Mouse (Mus musculus) C2C12 (cell line): Measurements from ENCODE around the gene Colgalt2. TPM values are rescaled to one million over a fixed set of nuclear protein-coding genes. Genes with fewer than 3 reads are reported as not detected.

Experiments used
- H3K27me3 ChIP-seq: one replicate; pipeline ENCODE4 v1.6.1; 2011; ENCODE audit not compliant: control insufficient read depth, insufficient read depth, insufficient read length
- H3K36me3 ChIP-seq: one replicate; pipeline ENCODE4 v1.6.1; 2011; ENCODE audit not compliant: control insufficient read depth, insufficient read depth
- H3K4me3 ChIP-seq: one replicate; pipeline ENCODE4 v1.5.1; 2011; ENCODE audit warnings: mild to moderate bottlenecking, control low read depth; ENCODE audit not compliant: poor library complexity, insufficient read depth, severe bottlenecking
- H3K79me2 ChIP-seq: one replicate; pipeline ENCODE4 v1.6.1; 2011; ENCODE audit not compliant: control insufficient read depth, insufficient read depth
- H3K79me3 ChIP-seq: one replicate; pipeline ENCODE4 v1.6.1; 2011; ENCODE audit warnings: low read depth, control low read depth
- H3ac ChIP-seq: one replicate; pipeline ENCODE3; 2011; ENCODE audit warnings: low read depth; ENCODE audit not compliant: control insufficient read depth, insufficient read length
- CEBPB ChIP-seq: IDR thresholded peaks from one replicate; pipeline ENCODE4 v1.6.1; 2011; ENCODE audit warnings: low read depth, mild to moderate bottlenecking, control low read depth, moderate library complexity
- CTCF ChIP-seq: IDR thresholded peaks from one replicate; pipeline ENCODE4 v1.5.1; 2011; ENCODE audit not compliant: control insufficient read depth, insufficient read depth, insufficient read length
- FOSL1 ChIP-seq: IDR thresholded peaks from one replicate; pipeline ENCODE4 v1.8.0; 2011; ENCODE audit warnings: mild to moderate bottlenecking, low read length; ENCODE audit not compliant: poor library complexity, insufficient read depth, severe bottlenecking
- MAX ChIP-seq: IDR thresholded peaks from one replicate; pipeline ENCODE4 v1.6.1; 2011; ENCODE audit warnings: mild to moderate bottlenecking, control low read depth
- MYOD1 ChIP-seq: IDR thresholded peaks from one replicate; pipeline ENCODE4 v1.6.1; 2011; ENCODE audit warnings: low read depth; ENCODE audit not compliant: control insufficient read depth, insufficient read length
- MYOG ChIP-seq: IDR thresholded peaks from one replicate; pipeline ENCODE4 v1.6.1; 2011; ENCODE audit not compliant: control insufficient read depth, insufficient read length; ENCODE audit errors: extremely low read depth
- USF1 ChIP-seq: IDR thresholded peaks from one replicate; pipeline ENCODE4 v1.6.1; 2011; ENCODE audit warnings: low read depth, mild to moderate bottlenecking, control low read depth, moderate library complexity
- polyA plus RNA-seq: library from polyadenylated mRNA; unstranded; fragments of >200 nt; fragmentation: generic; extraction: Trizol; gene quantifications from one replicate; pipeline ENCODE4 v1.2.1, GENCODE M21; 2012; ENCODE audit warnings: missing spikeins

The Colgalt2 gene
- polyA plus RNA-seq, 1 experiment: 0.02 TPM

DNA sequence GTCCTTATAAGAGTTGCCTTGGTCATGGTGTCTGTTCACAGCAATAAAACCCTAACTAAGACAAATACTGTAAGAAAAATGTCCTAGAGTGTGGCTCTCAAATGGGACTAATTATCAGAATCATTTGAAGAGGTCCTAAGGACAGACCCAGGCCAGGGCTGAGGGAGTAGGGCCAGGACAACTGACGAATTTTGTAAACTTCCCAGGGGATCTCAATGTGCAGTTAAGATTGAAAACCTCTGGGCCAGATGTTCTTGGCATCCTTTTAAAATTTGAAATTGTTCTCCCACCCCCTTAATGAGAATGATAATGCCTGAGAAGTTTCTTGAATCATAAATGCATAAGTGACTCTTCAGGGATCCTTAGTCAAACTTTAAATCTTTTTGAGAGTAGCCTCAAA, 14.3 kb downstream of the Colgalt2 start:
- Histone ChIP-seq H3K27me3 (peaks cover 29% of the 10 kb centered on the region), H3K36me3 (no peaks in the 10 kb centered on the region), H3K4me3 (no peak overlapping the region), H3K79me2 (no peaks in the 10 kb centered on the region), H3ac (no peak overlapping the region), H3K79me3 (no peaks in the 10 kb centered on the region)
- no peak for TF ChIP-seq CEBPB
- TF ChIP-seq USF1: no peak
- TF ChIP-seq MYOD1: no peak
- TF ChIP-seq MYOG: no peak
- no peak for TF ChIP-seq CTCF

DNA sequence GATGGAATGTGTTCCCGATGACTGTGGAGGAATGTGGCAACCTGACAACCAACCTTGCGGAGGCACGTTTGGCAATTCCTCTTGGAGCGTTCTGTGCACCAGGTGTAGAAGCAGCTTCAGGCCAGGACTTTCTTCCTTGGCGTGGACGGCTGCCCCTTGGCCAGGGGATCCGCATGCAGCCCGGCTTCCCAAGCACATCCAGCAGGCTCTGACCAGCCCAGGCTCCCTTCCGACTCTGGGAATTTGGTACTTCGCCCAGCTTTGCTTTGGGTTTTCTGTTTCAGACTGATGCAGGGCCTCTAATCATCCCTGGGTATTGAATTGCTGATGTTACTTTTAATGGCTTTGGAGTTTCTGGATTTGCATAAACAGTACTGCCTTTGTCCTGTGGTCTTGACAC, 14.8 kb downstream of the Colgalt2 start:
- no peaks in the 10 kb centered on the region for H3K79me2 ChIP-seq
- TF ChIP-seq MYOG (no peak), MAX (no peak), CEBPB (no peak), CTCF (no peak), MYOD1 (no peak), FOSL1 (no peak), USF1 (no peak)
- H3ac ChIP-seq: no peak overlapping the region
- H3K4me3 ChIP-seq: no peak overlapping the region
- H3K79me3 ChIP-seq: no peaks in the 10 kb centered on the region
- H3K36me3 ChIP-seq: no peaks in the 10 kb centered on the region
- peaks cover 33% of the 10 kb centered on the region for H3K27me3 ChIP-seq

DNA sequence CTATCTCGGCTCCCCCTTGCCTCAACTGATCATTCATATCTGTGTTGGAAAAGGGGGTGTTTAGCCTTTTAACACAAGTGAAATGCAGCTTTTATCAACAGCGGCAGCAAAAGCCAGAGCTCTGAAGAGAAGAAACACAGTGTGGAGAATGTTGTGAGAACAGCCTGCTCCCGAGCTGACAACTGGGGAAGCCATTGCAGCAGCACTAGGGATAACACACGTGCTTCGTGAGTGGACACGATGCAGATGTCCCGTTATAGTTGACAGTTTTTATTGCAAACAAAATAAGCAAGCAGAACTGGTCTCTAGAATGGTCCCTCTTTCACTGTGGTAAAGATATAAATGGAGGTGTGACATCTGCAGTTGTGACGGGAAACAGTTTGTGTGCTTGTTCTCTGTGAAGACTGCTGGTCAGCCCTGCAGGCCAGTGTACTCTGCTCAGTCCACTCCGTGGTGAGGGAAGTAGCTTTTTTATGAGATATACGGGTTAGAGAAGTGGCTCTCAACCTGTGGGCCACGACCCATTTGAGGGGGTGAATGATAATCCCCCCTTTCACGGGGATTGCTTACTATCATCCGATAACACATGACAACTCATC, 16.8 kb downstream of the Colgalt2 start:
- TF ChIP-seq MYOG (no peak), USF1 (no peak)
- Histone ChIP-seq H3ac (no peak overlapping the region), H3K4me3 (no peak overlapping the region), H3K27me3 (peaks cover 38% of the 10 kb centered on the region), H3K79me3 (no peaks in the 10 kb centered on the region), H3K36me3 (no peaks in the 10 kb centered on the region), H3K79me2 (no peaks in the 10 kb centered on the region)

DNA sequence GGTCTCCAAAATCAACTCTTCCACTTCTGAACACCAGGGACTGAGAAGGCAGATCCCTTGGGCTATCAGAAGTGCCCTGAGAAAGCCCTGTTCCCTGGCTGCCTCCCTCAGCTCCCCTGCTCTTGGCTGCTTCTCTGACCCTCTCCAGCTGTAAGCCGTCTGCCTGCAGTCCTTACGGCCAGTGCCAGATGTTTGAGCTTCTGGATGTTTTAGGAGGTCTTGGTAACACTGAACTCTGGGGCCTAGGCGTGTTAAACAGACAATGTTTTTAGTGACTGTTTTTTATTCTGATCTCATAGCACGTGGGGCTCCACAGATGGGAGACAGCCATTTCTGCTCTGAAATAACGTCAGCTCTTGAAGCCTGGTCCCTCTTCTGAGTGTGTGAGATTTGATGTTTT, 18.0 kb downstream of the Colgalt2 start:
- no peak overlapping the region for H3ac ChIP-seq
- no peaks in the 10 kb centered on the region for H3K79me2 ChIP-seq
- no peak overlapping the region for H3K4me3 ChIP-seq
- no peaks in the 10 kb centered on the region for H3K36me3 ChIP-seq
- H3K27me3 ChIP-seq: peaks cover 38% of the 10 kb centered on the region
- no peak for TF ChIP-seq MYOD1
- no peak for TF ChIP-seq MYOG
- no peak for TF ChIP-seq FOSL1
- TF ChIP-seq CTCF: no peak
- no peak for TF ChIP-seq CEBPB
- TF ChIP-seq MAX: no peak
- H3K79me3 ChIP-seq: no peaks in the 10 kb centered on the region

GRCm38 (mm10) chr1:152422295-152422694, 22.7 kb downstream of the Colgalt2 start:
- Histone ChIP-seq H3K79me2 (no peaks in the 10 kb centered on the region), H3K79me3 (no peaks in the 10 kb centered on the region), H3K4me3 (no peak overlapping the region), H3ac (no peak overlapping the region), H3K36me3 (no peaks in the 10 kb centered on the region), H3K27me3 (peaks cover 30% of the 10 kb centered on the region)
- TF ChIP-seq MYOG (no peak), CEBPB (no peak), CTCF (no peak), FOSL1 (no peak), USF1 (no peak), MAX (no peak), MYOD1 (no peak)

- no peaks in the 10 kb centered on the region for H3K79me3 ChIP-seq
- TF ChIP-seq CTCF (no peak), MYOG (no peak), USF1 (no peak), FOSL1 (no peak), CEBPB (no peak), MYOD1 (no peak), MAX (no peak)
- H3ac ChIP-seq: no peak overlapping the region
- no peak overlapping the region for H3K4me3 ChIP-seq
- no peaks in the 10 kb centered on the region for H3K79me2 ChIP-seq
- peaks cover 26% of the 10 kb centered on the region for H3K27me3 ChIP-seq
- H3K36me3 ChIP-seq: no peaks in the 10 kb centered on the region
These were observed 23.4 kb downstream of the Colgalt2 start for GRCm38 (mm10) chr1:152423052-152423451.
